Mouse (Mus musculus) limb, embryonic 15.5 days (tissue): ENCODE results near the gene Cysltr1. TPM values are rescaled to one million over a fixed set of nuclear protein-coding genes. Genes with fewer than 3 reads are reported as not detected.
A peak's percentile ranks its signal among the peaks of the same experiment; 100 is the strongest.

Experiments used
- ATAC-seq: fragments of 200-750 bp; cut with Nextera tagmentation; 2 replicates; pipeline ENCODE4 v1.8.0; 2017; ENCODE audit warnings: low read depth, moderate TSS enrichment; ENCODE audit not compliant: insufficient number of reproducible peaks, low FRiP score, low TSS enrichment
- H3K27ac ChIP-seq: fragments of 300-500 bp; sonication (generic); 2 replicates; pipeline ENCODE4 v1.5.1; 2015; ENCODE audit warnings: moderate library complexity, mild to moderate bottlenecking, inconsistent platforms
- H3K27me3 ChIP-seq: fragments of 300-500 bp; sonication (generic); 2 replicates; pipeline ENCODE4 v1.6.1; 2015; ENCODE audit warnings: inconsistent platforms
- H3K36me3 ChIP-seq: fragments of 300-500 bp; sonication (generic); 2 replicates; pipeline ENCODE4 v1.6.1; 2015; ENCODE audit warnings: inconsistent platforms
- H3K4me1 ChIP-seq: fragments of 300-500 bp; sonication (generic); 2 replicates; pipeline ENCODE4 v1.6.1; 2015; ENCODE audit warnings: inconsistent platforms
- H3K4me2 ChIP-seq: fragments of 300-500 bp; sonication (generic); 2 replicates; pipeline ENCODE4 v1.6.1; 2015; ENCODE audit warnings: mild to moderate bottlenecking, inconsistent platforms
- H3K4me3 ChIP-seq: fragments of 300-500 bp; sonication (generic); 2 replicates; pipeline ENCODE4 v1.5.1; 2015; ENCODE audit warnings: mild to moderate bottlenecking, inconsistent platforms
- H3K9ac ChIP-seq: fragments of 300-500 bp; sonication (generic); 2 replicates; pipeline ENCODE4 v1.6.1; 2015; ENCODE audit warnings: inconsistent platforms
- H3K9me3 ChIP-seq: fragments of 300-500 bp; sonication (generic); 2 replicates; pipeline ENCODE4 v1.6.1; 2016; ENCODE audit warnings: inconsistent platforms
- WGBS: fragments of 180-500 bp; shearing (Covaris S2); methylation state at CpG from one replicate; pipeline ENCODE4 v1.1.7; 2015; 5-methylcytosine and 5-hydroxymethylcytosine counted together
- polyA plus RNA-seq: library from polyadenylated mRNA; unstranded; fragments of >200 nt; fragmentation: Nextera tagmentation; extraction: Ambion mirVana; gene quantifications from 2 replicates; pipeline ENCODE4 v1.2.1, GENCODE M21; 2015

Gene Cysltr1
- polyA plus RNA-seq: 0.88 and 1.3 TPM in 2 replicates

DNA sequence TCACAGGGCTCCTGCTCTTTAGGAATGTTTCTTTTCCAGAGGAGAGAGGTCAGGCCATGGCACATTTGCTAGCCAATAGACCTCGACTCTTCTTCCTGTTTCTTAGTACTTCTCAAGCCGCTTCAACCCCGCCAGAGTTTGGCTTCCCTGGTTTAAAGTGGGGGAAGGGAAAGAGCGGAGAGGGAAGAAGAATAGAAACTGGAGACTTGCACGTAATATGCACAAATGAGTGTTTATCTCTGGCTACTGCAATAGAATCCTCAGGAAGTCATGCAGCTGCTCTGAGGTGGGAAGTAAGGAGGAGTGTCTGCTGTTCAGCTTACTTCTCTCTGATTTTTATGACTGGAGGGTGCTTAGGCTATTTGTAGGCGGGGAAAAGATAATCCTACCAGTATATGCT is at the start of gene Cysltr1:
TSS of gene Cysltr1 (minus strand) at position 294 of the 400 bp plus-strand sequence.
- Histone ChIP-seq H3K4me1 (no peaks in the 10 kb centered on the region), H3K36me3 (no peaks in the 10 kb centered on the region), H3K27ac (no peak within 1 kb of the TSS), H3K9me3 (no peaks in the 10 kb centered on the region), H3K4me3 (no peak within 1 kb of the TSS), H3K27me3 (no peaks in the 10 kb centered on the region), H3K9ac (no peak within 1 kb of the TSS), H3K4me2 (peak within 1 kb of the TSS; percentile 10; the same call in 1 of the 2 replicates)
- WGBS: 23% methylated on average over 6 of the region's 6 CpGs
- ATAC-seq: no peak

- Histone ChIP-seq H3K27ac (no peak overlapping the region), H3K4me1 (no peaks in the 10 kb centered on the region), H3K36me3 (no peaks in the 10 kb centered on the region), H3K4me2 (no peak overlapping the region), H3K27me3 (no peaks in the 10 kb centered on the region), H3K4me3 (no peak overlapping the region), H3K9me3 (no peaks in the 10 kb centered on the region), H3K9ac (no peak overlapping the region)
- no peak for ATAC-seq
- 76% methylated on average over 3 of the region's 3 CpGs for WGBS
These were observed 31.5 kb upstream of the Cysltr1 start for GRCm38 (mm10) chrX:106634799-106635541.

- no peak for ATAC-seq
- Histone ChIP-seq H3K4me1 (no peaks in the 10 kb centered on the region), H3K36me3 (no peaks in the 10 kb centered on the region), H3K9me3 (no peaks in the 10 kb centered on the region), H3K4me3 (no peak overlapping the region), H3K27ac (no peak overlapping the region), H3K27me3 (no peaks in the 10 kb centered on the region), H3K9ac (no peak overlapping the region), H3K4me2 (no peak overlapping the region)
These were observed 30.1 kb upstream of the Cysltr1 start for GRCm38 (mm10) chrX:106633543-106633942.

DNA sequence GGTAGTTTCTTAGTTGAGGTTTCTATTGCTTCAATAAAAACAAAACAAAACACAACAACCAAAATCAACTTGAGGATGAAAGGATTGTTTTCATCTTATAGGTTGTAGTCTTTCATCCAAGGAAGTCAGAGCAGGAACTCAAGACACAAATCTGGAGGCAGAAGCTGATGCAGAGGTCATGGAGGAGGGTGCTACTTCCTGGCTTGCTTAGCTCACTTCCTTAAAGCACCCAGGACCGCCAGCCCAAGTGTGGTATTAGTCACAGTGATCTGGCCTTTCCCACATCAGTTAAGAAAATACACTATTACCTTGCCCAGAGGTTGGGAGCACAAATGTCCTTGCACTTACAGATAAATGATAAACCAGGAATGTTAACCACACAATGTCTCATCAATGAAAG is 25.0 kb upstream of the Cysltr1 start:
- no peak for ATAC-seq
- no peaks in the 10 kb centered on the region for H3K4me1 ChIP-seq
- H3K9ac ChIP-seq: no peak overlapping the region
- no peak overlapping the region for H3K27ac ChIP-seq
- 77% methylated on average over 1 of the region's 1 CpGs for WGBS
- no peak overlapping the region for H3K4me3 ChIP-seq
- H3K27me3 ChIP-seq: no peaks in the 10 kb centered on the region
- H3K4me2 ChIP-seq: no peak overlapping the region
- H3K36me3 ChIP-seq: no peaks in the 10 kb centered on the region
- no peaks in the 10 kb centered on the region for H3K9me3 ChIP-seq

DNA sequence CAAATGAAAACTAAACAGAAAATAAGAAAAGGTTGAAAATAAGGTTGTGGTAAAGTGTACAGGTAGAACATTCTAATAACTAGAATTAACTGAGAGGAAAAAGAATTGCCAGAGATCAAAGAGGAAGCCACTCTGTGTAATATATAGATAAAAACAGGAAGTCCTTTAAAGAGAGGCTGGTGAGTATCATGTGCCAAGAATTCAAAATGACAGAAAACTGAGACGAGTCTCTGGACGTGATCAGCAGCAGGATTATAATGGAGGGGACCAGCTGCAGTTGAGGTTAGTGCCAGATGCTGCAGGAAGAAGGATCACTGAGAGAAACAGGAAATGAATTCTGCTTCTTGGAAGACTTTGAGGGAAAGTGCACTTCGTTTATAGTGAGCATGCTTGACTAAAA is 20.2 kb upstream of the Cysltr1 start:
- Histone ChIP-seq H3K4me1 (no peaks in the 10 kb centered on the region), H3K4me2 (no peak overlapping the region), H3K4me3 (no peak overlapping the region), H3K36me3 (no peaks in the 10 kb centered on the region), H3K27me3 (no peaks in the 10 kb centered on the region), H3K9ac (no peak overlapping the region), H3K27ac (no peak overlapping the region), H3K9me3 (no peaks in the 10 kb centered on the region)
- WGBS: 21% methylated on average over 3 of the region's 3 CpGs
- no peak for ATAC-seq

- no peaks in the 10 kb centered on the region for H3K27me3 ChIP-seq
- no peak for ATAC-seq
- H3K4me1 ChIP-seq: no peaks in the 10 kb centered on the region
- H3K27ac ChIP-seq: no peak overlapping the region
- WGBS: 54% methylated on average over 1 of the region's 1 CpGs
- no peak overlapping the region for H3K9ac ChIP-seq
- no peak overlapping the region for H3K4me3 ChIP-seq
- no peaks in the 10 kb centered on the region for H3K9me3 ChIP-seq
- no peak overlapping the region for H3K4me2 ChIP-seq
- H3K36me3 ChIP-seq: no peaks in the 10 kb centered on the region
These were observed 19.0 kb upstream of the Cysltr1 start for GRCm38 (mm10) chrX:106622512-106622911.

- Histone ChIP-seq H3K27me3 (no peaks in the 10 kb centered on the region), H3K27ac (no peak overlapping the region), H3K4me2 (0 out of 2 replicates have a peak overlapping the region, but pooled peaks have one; percentile 10), H3K9me3 (no peaks in the 10 kb centered on the region), H3K9ac (no peak overlapping the region), H3K36me3 (no peaks in the 10 kb centered on the region), H3K4me1 (no peaks in the 10 kb centered on the region), H3K4me3 (no peak overlapping the region)
- no peak for ATAC-seq
- 18% methylated on average over 9 of the region's 9 CpGs for WGBS
These were observed 763 bp downstream of the Cysltr1 start for GRCm38 (mm10) chrX:106602574-106603258.

DNA sequence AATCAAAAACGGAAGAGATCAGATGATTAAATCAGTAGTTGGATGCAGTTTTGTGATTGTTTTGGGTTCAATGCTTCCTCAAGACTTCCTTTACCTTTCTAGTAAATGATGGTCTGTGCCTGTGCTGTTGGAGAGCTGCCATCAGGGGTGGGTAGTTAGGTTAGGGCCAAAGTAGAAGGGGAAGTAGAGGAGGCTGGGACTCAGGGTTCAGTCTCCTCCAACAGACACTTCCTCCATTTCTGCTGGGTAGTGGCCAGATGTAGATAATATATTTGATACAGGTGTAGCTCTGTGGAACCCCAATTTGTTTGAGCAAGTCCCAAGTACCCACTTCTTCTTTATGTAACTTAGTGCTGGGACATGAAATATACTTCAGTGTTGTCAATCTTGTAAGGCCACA is 7.6 kb downstream of the Cysltr1 start:
- no peaks in the 10 kb centered on the region for H3K4me1 ChIP-seq
- H3K9me3 ChIP-seq: no peaks in the 10 kb centered on the region
- no peak overlapping the region for H3K4me3 ChIP-seq
- no peak overlapping the region for H3K9ac ChIP-seq
- H3K27me3 ChIP-seq: no peaks in the 10 kb centered on the region
- no peak overlapping the region for H3K27ac ChIP-seq
- H3K4me2 ChIP-seq: no peak overlapping the region
- WGBS: 76% methylated on average over 1 of the region's 1 CpGs
- ATAC-seq: no peak
- H3K36me3 ChIP-seq: no peaks in the 10 kb centered on the region

- Histone ChIP-seq H3K9ac (no peak overlapping the region), H3K4me3 (no peak overlapping the region), H3K4me1 (no peaks in the 10 kb centered on the region), H3K27me3 (no peaks in the 10 kb centered on the region), H3K27ac (no peak overlapping the region), H3K36me3 (no peaks in the 10 kb centered on the region), H3K9me3 (no peaks in the 10 kb centered on the region), H3K4me2 (no peak overlapping the region)
- no peak for ATAC-seq
These were observed 9.6 kb downstream of the Cysltr1 start for GRCm38 (mm10) chrX:106593914-106594313.

GRCm38 (mm10) chrX:106582886-106583285 is 20.6 kb downstream of the Cysltr1 start, which contains the start of gene Gm5127:
Gm5127 (plus strand) TSS chrX:106583186.
- Histone ChIP-seq H3K9me3 (no peaks in the 10 kb centered on the region), H3K4me3 (no peak within 1 kb of the TSS), H3K9ac (no peak within 1 kb of the TSS), H3K36me3 (no peaks in the 10 kb centered on the region), H3K27ac (no peak within 1 kb of the TSS), H3K4me2 (no peak within 1 kb of the TSS), H3K27me3 (no peaks in the 10 kb centered on the region), H3K4me1 (no peaks in the 10 kb centered on the region)
- ATAC-seq: no peak
- WGBS: 32% methylated on average over 3 of the region's 3 CpGs

DNA sequence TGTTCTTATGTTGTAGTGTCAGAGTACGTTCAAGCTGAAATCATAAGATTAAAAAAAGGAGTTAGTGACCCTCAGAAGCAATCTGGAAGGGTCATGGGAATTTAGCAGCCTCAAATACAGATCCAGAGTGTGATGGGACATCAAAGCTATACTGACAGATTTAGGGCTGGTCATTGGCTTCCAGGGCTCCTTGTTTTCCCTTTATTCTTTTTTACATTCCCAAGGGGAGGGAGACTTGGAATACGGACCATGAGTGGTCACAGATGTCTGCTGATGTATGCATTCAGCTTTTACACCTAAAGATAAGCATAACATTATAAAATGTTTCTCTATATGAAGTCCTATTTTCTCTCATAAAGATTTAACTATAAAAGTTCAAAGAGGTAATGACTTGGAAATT is 21.3 kb downstream of the Cysltr1 start:
- H3K4me2 ChIP-seq: no peak overlapping the region
- no peak overlapping the region for H3K9ac ChIP-seq
- no peak overlapping the region for H3K4me3 ChIP-seq
- no peaks in the 10 kb centered on the region for H3K4me1 ChIP-seq
- no peaks in the 10 kb centered on the region for H3K27me3 ChIP-seq
- WGBS: 15% methylated on average over 2 of the region's 2 CpGs
- H3K27ac ChIP-seq: no peak overlapping the region
- H3K36me3 ChIP-seq: no peaks in the 10 kb centered on the region
- ATAC-seq: no peak
- no peaks in the 10 kb centered on the region for H3K9me3 ChIP-seq

DNA sequence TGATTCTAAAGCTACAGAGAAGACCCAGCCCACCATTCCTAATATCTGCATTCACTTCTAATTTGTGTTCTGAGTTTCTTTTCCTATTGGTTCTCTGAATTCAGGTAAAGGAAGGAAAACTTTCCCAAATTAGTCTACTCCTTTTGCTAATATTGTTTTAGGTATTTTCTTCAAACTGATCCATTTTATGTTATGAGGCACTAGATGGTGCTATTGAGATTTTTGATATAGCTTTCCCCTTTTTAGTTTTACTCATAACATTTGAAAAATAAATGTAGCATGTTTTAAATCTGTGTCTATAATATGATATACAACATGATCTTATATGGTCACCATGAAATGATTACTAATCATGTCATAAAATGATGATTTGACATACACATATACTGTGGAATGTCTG is 23.1 kb downstream of the Cysltr1 start:
- ATAC-seq: no peak
- H3K4me3 ChIP-seq: no peak overlapping the region
- no peak overlapping the region for H3K9ac ChIP-seq
- H3K36me3 ChIP-seq: no peaks in the 10 kb centered on the region
- H3K4me1 ChIP-seq: no peaks in the 10 kb centered on the region
- no peak overlapping the region for H3K4me2 ChIP-seq
- no peak overlapping the region for H3K27ac ChIP-seq
- no peaks in the 10 kb centered on the region for H3K9me3 ChIP-seq
- no peaks in the 10 kb centered on the region for H3K27me3 ChIP-seq
